Mouse (Mus musculus): ENCODE data around the gene Katnb1. TPM values are rescaled to one million over a fixed set of nuclear protein-coding genes. Genes with fewer than 3 reads are reported as not detected.

Gene Katnb1
- polyA plus RNA-seq, 1 experiment: 2.6 TPM

GRCm38 (mm10) chr8:95134186-95134585 is 53.2 kb downstream of the Katnb1 start:
- H3K4me1 ChIP-seq (ENCODE audit: control insufficient read depth): no peaks in the 10 kb centered on the region
- no peak overlapping the region for H3K4me3 ChIP-seq (replicated peaks)
- no peak for TF ChIP-seq TAL1 (IDR thresholded peaks at IDR 0.05; ENCODE audit: low read length)
- H3K27me3 ChIP-seq (ENCODE audit: control insufficient read depth): peaks cover 27% of the 10 kb centered on the region
- no peaks in the 10 kb centered on the region for H3K9me3 ChIP-seq (ENCODE audit: control insufficient read depth, low read length)
- no peaks in the 10 kb centered on the region; the same call in 1 of the 2 replicates for H3K36me3 ChIP-seq (ENCODE audit: control insufficient read depth)

- Histone ChIP-seq H3K36me3 (ENCODE audit: control insufficient read depth) (no peaks in the 10 kb centered on the region; the same call in 1 of the 2 replicates), H3K27me3 (ENCODE audit: control insufficient read depth) (peaks cover 31% of the 10 kb centered on the region), H3K9me3 (ENCODE audit: control insufficient read depth, low read length) (no peaks in the 10 kb centered on the region), H3K4me1 (ENCODE audit: control insufficient read depth) (no peaks in the 10 kb centered on the region), H3K4me3 (replicated peaks) (no peak overlapping the region)
- TF ChIP-seq TAL1 (IDR thresholded peaks at IDR 0.05; ENCODE audit: low read length) (no peak), GATA1 (IDR thresholded peaks at IDR 0.05; ENCODE audit: low read length) (no peak)
Measured at GRCm38 (mm10) chr8:95135242-95135641, 54.3 kb downstream of the Katnb1 start.

- Histone ChIP-seq H3K9me3 (ENCODE audit: control insufficient read depth, low read length) (no peaks in the 10 kb centered on the region), H3K27me3 (ENCODE audit: control insufficient read depth) (peaks cover 41% of the 10 kb centered on the region), H3K4me3 (replicated peaks) (no peak overlapping the region), H3K4me1 (ENCODE audit: control insufficient read depth) (no peaks in the 10 kb centered on the region), H3K36me3 (ENCODE audit: control insufficient read depth) (no peaks in the 10 kb centered on the region; the same call in 1 of the 2 replicates)
- no peak for TF ChIP-seq GATA1 (IDR thresholded peaks at IDR 0.05; ENCODE audit: low read length)
- no peak for TF ChIP-seq TAL1 (IDR thresholded peaks at IDR 0.05; ENCODE audit: low read length)
Measured at GRCm38 (mm10) chr8:95136218-95136617, 55.2 kb downstream of the Katnb1 start.

GRCm38 (mm10) chr8:95137201-95137600 is 56.2 kb downstream of the Katnb1 start:
- peaks cover 50% of the 10 kb centered on the region for H3K27me3 ChIP-seq (ENCODE audit: control insufficient read depth)
- H3K36me3 ChIP-seq (ENCODE audit: control insufficient read depth): no peaks in the 10 kb centered on the region; the same call in 1 of the 2 replicates
- peak overlapping the region; percentile 34 for H3K4me3 ChIP-seq (replicated peaks)
- H3K4me1 ChIP-seq (ENCODE audit: control insufficient read depth): no peaks in the 10 kb centered on the region
- TF ChIP-seq TAL1 (IDR thresholded peaks at IDR 0.05; ENCODE audit: low read length) (no peak), GATA1 (IDR thresholded peaks at IDR 0.05; ENCODE audit: low read length) (no peak)
- H3K9me3 ChIP-seq (ENCODE audit: control insufficient read depth, low read length): no peaks in the 10 kb centered on the region

GRCm38 (mm10) chr8:95137641-95138098 is 56.7 kb downstream of the Katnb1 start:
- no peak for TF ChIP-seq GATA1 (IDR thresholded peaks at IDR 0.05; ENCODE audit: low read length)
- no peak for TF ChIP-seq TAL1 (IDR thresholded peaks at IDR 0.05; ENCODE audit: low read length)
- Histone ChIP-seq H3K27me3 (ENCODE audit: control insufficient read depth) (peaks cover 55% of the 10 kb centered on the region), H3K9me3 (ENCODE audit: control insufficient read depth, low read length) (no peaks in the 10 kb centered on the region), H3K4me3 (replicated peaks) (peak overlapping the region; percentile 34), H3K4me1 (ENCODE audit: control insufficient read depth) (peaks cover 1% of the 10 kb centered on the region; the same call in 1 of the 2 replicates), H3K36me3 (ENCODE audit: control insufficient read depth) (no peaks in the 10 kb centered on the region; the same call in 1 of the 2 replicates)

GRCm38 (mm10) chr8:95138341-95139050 is 57.5 kb downstream of the Katnb1 start:
- Histone ChIP-seq H3K36me3 (ENCODE audit: control insufficient read depth) (no peaks in the 10 kb centered on the region), H3K27me3 (ENCODE audit: control insufficient read depth) (peaks cover 63% of the 10 kb centered on the region), H3K4me1 (ENCODE audit: control insufficient read depth) (peaks cover 2% of the 10 kb centered on the region; the same call in 1 of the 2 replicates), H3K4me3 (replicated peaks) (peak overlapping the region; percentile 40), H3K9me3 (ENCODE audit: control insufficient read depth, low read length) (no peaks in the 10 kb centered on the region)
- no peak for TF ChIP-seq TAL1 (IDR thresholded peaks at IDR 0.05; ENCODE audit: low read length)
- TF ChIP-seq GATA1 (IDR thresholded peaks at IDR 0.05; ENCODE audit: low read length): no peak

- H3K27me3 ChIP-seq (ENCODE audit: control insufficient read depth): peaks cover 64% of the 10 kb centered on the region
- H3K36me3 ChIP-seq (ENCODE audit: control insufficient read depth): no peaks in the 10 kb centered on the region
- TF ChIP-seq TAL1 (IDR thresholded peaks at IDR 0.05; ENCODE audit: low read length) (no peak), GATA1 (IDR thresholded peaks at IDR 0.05; ENCODE audit: low read length) (no peak)
- peaks cover 2% of the 10 kb centered on the region; the same call in 1 of the 2 replicates for H3K4me1 ChIP-seq (ENCODE audit: control insufficient read depth)
- H3K9me3 ChIP-seq (ENCODE audit: control insufficient read depth, low read length): no peaks in the 10 kb centered on the region
- no peak overlapping the region for H3K4me3 ChIP-seq (replicated peaks)
Measured at GRCm38 (mm10) chr8:95139051-95139365, 58.0 kb downstream of the Katnb1 start.

GRCm38 (mm10) chr8:95140555-95140954 is 59.6 kb downstream of the Katnb1 start:
- no peak overlapping the region for H3K4me3 ChIP-seq (replicated peaks)
- peaks cover 2% of the 10 kb centered on the region; the same call in 1 of the 2 replicates for H3K4me1 ChIP-seq (ENCODE audit: control insufficient read depth)
- no peak for TF ChIP-seq GATA1 (IDR thresholded peaks at IDR 0.05; ENCODE audit: low read length)
- no peak for TF ChIP-seq TAL1 (IDR thresholded peaks at IDR 0.05; ENCODE audit: low read length)

GRCm38 (mm10) chr8:95141026-95141425 is 60.0 kb downstream of the Katnb1 start:
- Histone ChIP-seq H3K36me3 (ENCODE audit: control insufficient read depth) (no peaks in the 10 kb centered on the region), H3K4me3 (replicated peaks) (no peak overlapping the region), H3K9me3 (ENCODE audit: control insufficient read depth, low read length) (no peaks in the 10 kb centered on the region), H3K4me1 (ENCODE audit: control insufficient read depth) (peaks cover 2% of the 10 kb centered on the region; the same call in 1 of the 2 replicates), H3K27me3 (ENCODE audit: control insufficient read depth) (peaks cover 66% of the 10 kb centered on the region)
- TF ChIP-seq GATA1 (IDR thresholded peaks at IDR 0.05; ENCODE audit: low read length) (no peak), TAL1 (IDR thresholded peaks at IDR 0.05; ENCODE audit: low read length) (no peak)

More at GRCm38 (mm10) chr8:95140555-95140954, 59.6 kb downstream of the Katnb1 start:
- no peaks in the 10 kb centered on the region for H3K9me3 ChIP-seq (ENCODE audit: control insufficient read depth, low read length)
- peaks cover 66% of the 10 kb centered on the region for H3K27me3 ChIP-seq (ENCODE audit: control insufficient read depth)
- no peaks in the 10 kb centered on the region for H3K36me3 ChIP-seq (ENCODE audit: control insufficient read depth)
